Mouse (Mus musculus): ENCODE measurements at regions not wholly inside any gene's neighbourhood (a gene's known extent, or its start where the extent isn't known, plus 50 kb on each side); places are given as distances from the start of the nearest gene placed in this dataset.

DNA sequence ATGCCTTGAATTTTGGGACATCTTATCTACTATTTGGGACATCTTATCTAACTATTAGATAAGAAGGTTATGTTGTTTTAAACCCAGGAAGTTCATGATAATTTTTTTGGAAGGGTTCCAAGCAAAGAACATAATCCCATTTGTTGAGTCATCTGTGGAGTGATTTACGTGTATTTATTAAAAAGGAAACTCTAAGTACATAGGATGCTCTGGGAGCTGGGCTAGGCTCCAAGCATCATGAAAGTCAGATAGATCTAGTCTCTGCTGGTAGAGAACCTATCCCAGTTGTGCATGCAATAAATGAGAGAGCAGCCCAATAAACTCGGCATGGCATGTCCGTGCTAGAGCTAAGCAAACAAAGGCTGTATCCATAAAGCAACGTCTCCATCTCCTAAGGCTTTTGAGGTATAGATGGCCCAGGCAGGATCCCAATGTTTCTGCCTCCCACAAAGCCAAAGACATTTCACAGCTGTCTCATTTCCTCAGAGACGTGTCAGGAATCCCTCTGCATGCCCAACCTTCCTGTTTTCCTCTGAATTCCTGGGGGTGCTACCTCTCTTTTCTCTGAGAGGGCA is 289.4 kb upstream of the Dynlrb2 start:
- no peak overlapping the region for H3K4me3 ChIP-seq (replicated peaks)
- TF ChIP-seq FLI1 (IDR thresholded peaks at IDR 0.05; ENCODE audit: low read length): no peak
- no peak for TF ChIP-seq GATA1 (IDR thresholded peaks at IDR 0.05; ENCODE audit: borderline replicate concordance, low read length)
- H3K9me3 ChIP-seq: 0 out of 2 replicates have a peak, but pooled peaks cover 3% of the 10 kb centered on the region
- H3K27me3 ChIP-seq (replicated peaks): no peaks in the 10 kb centered on the region
- H3K4me1 ChIP-seq: no peaks in the 10 kb centered on the region
- no peaks in the 10 kb centered on the region for H3K36me3 ChIP-seq (replicated peaks; ENCODE audit: low read length)

- Histone ChIP-seq H3K4me1 (no peaks in the 10 kb centered on the region), H3K4me3 (replicated peaks) (no peak overlapping the region), H3K9me3 (peaks cover 46% of the 10 kb centered on the region), H3K27me3 (replicated peaks) (no peaks in the 10 kb centered on the region), H3K36me3 (replicated peaks; ENCODE audit: low read length) (no peaks in the 10 kb centered on the region)
- TF ChIP-seq FLI1 (IDR thresholded peaks at IDR 0.05; ENCODE audit: low read length) (no peak), GATA1 (IDR thresholded peaks at IDR 0.05; ENCODE audit: borderline replicate concordance, low read length) (no peak)
Measured at GRCm38 (mm10) chr8:116203631-116204030, 301.1 kb upstream of the Dynlrb2 start.

GRCm38 (mm10) chr8:116200459-116200999 is 304.2 kb upstream of the Dynlrb2 start:
- no peaks in the 10 kb centered on the region for H3K27me3 ChIP-seq (replicated peaks)
- peaks cover 46% of the 10 kb centered on the region for H3K9me3 ChIP-seq
- no peaks in the 10 kb centered on the region for H3K4me1 ChIP-seq
- no peak for TF ChIP-seq FLI1 (IDR thresholded peaks at IDR 0.05; ENCODE audit: low read length)
- no peak for TF ChIP-seq GATA1 (IDR thresholded peaks at IDR 0.05; ENCODE audit: borderline replicate concordance, low read length)
- no peaks in the 10 kb centered on the region for H3K36me3 ChIP-seq (replicated peaks; ENCODE audit: low read length)
- no peak overlapping the region for H3K4me3 ChIP-seq (replicated peaks)

DNA sequence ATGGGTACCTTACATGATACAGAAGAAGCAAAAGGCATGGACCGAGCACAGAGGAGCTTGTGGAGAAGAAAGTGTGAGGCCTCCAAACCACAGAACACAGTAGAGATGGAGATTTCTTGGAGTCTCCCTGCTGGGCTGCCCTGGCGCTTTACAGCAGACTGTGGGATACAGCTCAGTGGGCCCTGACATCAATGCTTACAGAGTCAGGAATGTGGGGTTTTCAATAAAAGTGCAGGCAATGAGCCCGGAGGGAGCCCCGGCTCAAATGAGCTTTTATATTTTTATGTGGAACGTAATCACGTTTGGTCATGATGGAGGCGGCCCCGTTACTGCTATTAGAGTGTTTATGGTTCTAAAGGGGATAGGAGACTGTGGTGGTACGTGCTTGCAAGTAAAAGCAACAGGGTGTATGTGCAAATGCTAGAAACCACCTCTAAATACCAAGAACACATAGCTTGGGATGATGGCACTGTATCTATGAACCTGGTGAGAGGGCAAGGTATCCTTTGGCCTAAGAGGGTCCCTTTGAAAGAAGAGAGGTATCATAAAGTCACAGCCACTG is 308.1 kb upstream of the Dynlrb2 start:
- Histone ChIP-seq H3K4me1 (no peaks in the 10 kb centered on the region), H3K4me3 (replicated peaks) (no peak overlapping the region), H3K36me3 (replicated peaks; ENCODE audit: low read length) (no peaks in the 10 kb centered on the region), H3K27me3 (replicated peaks) (no peaks in the 10 kb centered on the region), H3K9me3 (peaks cover 41% of the 10 kb centered on the region)
- TF ChIP-seq GATA1 (IDR thresholded peaks at IDR 0.05; ENCODE audit: borderline replicate concordance, low read length): no peak
- no peak for TF ChIP-seq FLI1 (IDR thresholded peaks at IDR 0.05; ENCODE audit: low read length)

DNA sequence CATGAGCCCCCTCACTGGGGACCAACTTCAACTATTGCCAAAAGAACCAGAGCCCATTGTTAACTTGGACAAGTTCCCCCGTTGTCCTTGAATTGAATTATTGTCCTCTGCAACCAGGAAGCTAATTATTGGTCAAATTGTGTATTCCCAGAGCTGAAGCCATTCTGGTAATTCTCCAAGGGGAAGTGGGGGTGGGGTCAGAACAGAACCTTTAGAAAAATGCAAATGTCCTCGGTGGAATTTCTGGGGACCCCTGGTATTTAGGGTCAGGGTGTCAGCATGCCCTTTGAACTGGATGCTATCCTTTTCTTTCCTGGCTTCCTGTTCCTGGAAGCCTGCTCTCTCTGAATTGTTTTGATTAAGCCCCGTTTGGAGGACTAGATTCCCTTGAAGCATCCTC is 312.7 kb upstream of the Dynlrb2 start:
- peaks cover 52% of the 10 kb centered on the region for H3K9me3 ChIP-seq
- H3K4me3 ChIP-seq (replicated peaks): no peak overlapping the region
- no peaks in the 10 kb centered on the region for H3K27me3 ChIP-seq (replicated peaks)
- no peaks in the 10 kb centered on the region for H3K4me1 ChIP-seq
- no peak for TF ChIP-seq GATA1 (IDR thresholded peaks at IDR 0.05; ENCODE audit: borderline replicate concordance, low read length)
- TF ChIP-seq FLI1 (IDR thresholded peaks at IDR 0.05; ENCODE audit: low read length): no peak
- H3K36me3 ChIP-seq (replicated peaks; ENCODE audit: low read length): no peaks in the 10 kb centered on the region

DNA sequence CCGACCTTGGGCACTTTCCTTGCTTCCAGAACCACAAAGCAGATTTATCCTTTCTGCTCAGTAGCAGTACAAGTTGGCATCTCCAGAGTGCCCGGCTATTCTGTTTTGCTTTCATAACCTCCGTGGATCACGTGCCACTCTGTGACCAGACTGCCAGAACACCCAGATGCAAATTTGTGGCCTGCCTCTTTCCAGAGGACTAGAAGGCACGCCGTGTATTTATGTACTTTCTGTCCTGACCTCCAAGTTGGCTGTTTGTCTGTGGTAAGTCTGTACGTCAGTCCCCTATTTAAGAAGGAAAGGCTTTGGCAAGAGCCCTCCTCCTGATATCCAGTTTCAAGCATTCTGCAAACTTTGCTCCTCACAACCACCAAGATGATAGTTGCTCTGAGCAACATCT is 319.6 kb upstream of the Dynlrb2 start:
- Histone ChIP-seq H3K4me1 (no peaks in the 10 kb centered on the region), H3K4me3 (replicated peaks) (no peak overlapping the region), H3K27me3 (replicated peaks) (no peaks in the 10 kb centered on the region), H3K36me3 (replicated peaks; ENCODE audit: low read length) (no peaks in the 10 kb centered on the region), H3K9me3 (peaks cover 51% of the 10 kb centered on the region)
- TF ChIP-seq GATA1 (IDR thresholded peaks at IDR 0.05; ENCODE audit: borderline replicate concordance, low read length) (no peak), FLI1 (IDR thresholded peaks at IDR 0.05; ENCODE audit: low read length) (no peak)

GRCm38 (mm10) chr8:116184241-116184640 is 320.5 kb upstream of the Dynlrb2 start:
- peaks cover 52% of the 10 kb centered on the region for H3K9me3 ChIP-seq
- H3K4me1 ChIP-seq: no peaks in the 10 kb centered on the region
- TF ChIP-seq GATA1 (IDR thresholded peaks at IDR 0.05; ENCODE audit: borderline replicate concordance, low read length): no peak
- TF ChIP-seq FLI1 (IDR thresholded peaks at IDR 0.05; ENCODE audit: low read length): no peak
- no peak overlapping the region for H3K4me3 ChIP-seq (replicated peaks)
- no peaks in the 10 kb centered on the region for H3K27me3 ChIP-seq (replicated peaks)
- H3K36me3 ChIP-seq (replicated peaks; ENCODE audit: low read length): no peaks in the 10 kb centered on the region

- Histone ChIP-seq H3K4me1 (no peaks in the 10 kb centered on the region), H3K4me3 (replicated peaks) (no peak overlapping the region), H3K27me3 (replicated peaks) (no peaks in the 10 kb centered on the region), H3K36me3 (replicated peaks; ENCODE audit: low read length) (no peaks in the 10 kb centered on the region), H3K9me3 (peaks cover 25% of the 10 kb centered on the region)
- TF ChIP-seq FLI1 (IDR thresholded peaks at IDR 0.05; ENCODE audit: low read length) (no peak), GATA1 (IDR thresholded peaks at IDR 0.05; ENCODE audit: borderline replicate concordance, low read length) (no peak)
Measured at GRCm38 (mm10) chr8:116177946-116178345, 326.8 kb upstream of the Dynlrb2 start.

DNA sequence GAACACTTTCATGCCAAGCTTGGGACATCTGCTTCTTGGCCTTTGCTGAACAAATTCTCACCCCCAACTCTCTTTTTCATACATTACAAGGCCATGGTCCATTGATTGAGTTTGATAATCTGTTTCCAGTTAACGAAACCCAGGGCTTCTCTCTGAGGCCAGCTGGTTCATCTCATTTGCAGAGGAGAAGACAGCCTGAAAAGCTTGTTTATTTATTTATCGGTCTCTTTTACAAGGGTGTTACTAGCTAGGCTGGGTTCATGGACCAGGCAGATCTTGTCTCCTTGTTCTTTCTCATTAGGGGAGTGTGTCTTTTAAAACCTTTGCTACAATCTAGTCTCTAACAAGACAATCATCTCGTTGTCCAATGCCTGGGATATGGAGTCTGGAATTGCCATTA is 329.9 kb upstream of the Dynlrb2 start:
- H3K4me1 ChIP-seq: no peaks in the 10 kb centered on the region
- no peak overlapping the region for H3K4me3 ChIP-seq (replicated peaks)
- no peaks in the 10 kb centered on the region for H3K36me3 ChIP-seq (replicated peaks; ENCODE audit: low read length)
- H3K27me3 ChIP-seq (replicated peaks): no peaks in the 10 kb centered on the region
- TF ChIP-seq GATA1 (IDR thresholded peaks at IDR 0.05; ENCODE audit: borderline replicate concordance, low read length): no peak
- TF ChIP-seq FLI1 (IDR thresholded peaks at IDR 0.05; ENCODE audit: low read length): no peak
- peaks cover 17% of the 10 kb centered on the region for H3K9me3 ChIP-seq

GRCm38 (mm10) chr8:116173961-116174360 is 330.8 kb upstream of the Dynlrb2 start:
- H3K36me3 ChIP-seq (replicated peaks; ENCODE audit: low read length): no peaks in the 10 kb centered on the region
- H3K4me3 ChIP-seq (replicated peaks): no peak overlapping the region
- no peaks in the 10 kb centered on the region for H3K27me3 ChIP-seq (replicated peaks)
- no peaks in the 10 kb centered on the region for H3K4me1 ChIP-seq
- H3K9me3 ChIP-seq: peaks cover 14% of the 10 kb centered on the region
- TF ChIP-seq FLI1 (IDR thresholded peaks at IDR 0.05; ENCODE audit: low read length) (no peak), GATA1 (IDR thresholded peaks at IDR 0.05; ENCODE audit: borderline replicate concordance, low read length) (no peak)
